8 mouse cellular contexts compared by ENCODE assay signal in genomic region chr19:11292990-11293389, GRCm38 (mm10). TPM values are rescaled to one million over a fixed set of nuclear protein-coding genes. Genes with fewer than 3 reads are reported as not detected.
A peak's percentile ranks its signal among the peaks of the same experiment; 100 is the strongest.
DNase-seq lines count a peak whose midpoint lies in the region; ATAC-seq and TF ChIP-seq lines count a peak whose summit lies in the region.
"Had no signal": no experiment of that assay in that cellular context is flagged by ENCODE, and none has a peak within 500 bp of the region (broad histone marks: within the 10 kb centered on the region; RNA-seq: fewer than 3 reads in every experiment).

No protein-coding gene starts in this region.

- H3K4me3 ChIP-seq in embryonic fibroblast, embryonic 13.5 days (ENCODE audit: insufficient read depth, low read length): peak overlapping the region; percentile 55
- H3K4me3 ChIP-seq in hindbrain, embryonic 16.5 days (ENCODE audit: low read length): peak overlapping the region; percentile 33
- H3K4me3 ChIP-seq in macrophage (ENCODE audit: inconsistent target): peak overlapping the region; percentile 29
- H3K4me3 ChIP-seq in thymus, adult 2 months (ENCODE audit: control insufficient read depth, insufficient read depth, low read length): peak overlapping the region; percentile 39

- no peak overlapping the region for H3K27ac ChIP-seq in embryonic fibroblast, embryonic 13.5 days (ENCODE audit: insufficient read depth, low read length)
- H3K27ac ChIP-seq in hindbrain, embryonic 16.5 days (ENCODE audit: low read depth, low read length): no peak overlapping the region
- peak overlapping the region; percentile 70 for H3K27ac ChIP-seq in macrophage
- H3K27ac ChIP-seq in thymus, adult 2 months (ENCODE audit: control insufficient read depth, insufficient read depth, low read length): peak overlapping the region; percentile 11; the same call in 1 of the 2 replicates

- ATAC-seq in hindbrain, embryonic 16.5 days: no peak

- no peak for TF ChIP-seq CTCF in embryonic fibroblast, embryonic 13.5 days (IDR thresholded peaks at IDR 0.05; ENCODE audit: borderline replicate concordance, insufficient read depth, low read length)
- TF ChIP-seq CTCF in thymus, adult 2 months (IDR thresholded peaks at IDR 0.05; ENCODE audit: borderline replicate concordance, control insufficient read depth, extremely low read depth, insufficient read depth, low read length, poor library complexity): no peak

- no peak for TF ChIP-seq POLR2A in embryonic fibroblast, embryonic 13.5 days (IDR thresholded peaks at IDR 0.05; ENCODE audit: low read depth, low read length)
- TF ChIP-seq POLR2A in thymus, adult 2 months (IDR thresholded peaks at IDR 0.05; ENCODE audit: control insufficient read depth, extremely low read depth, insufficient read depth, low read length, poor library complexity): no peak

- WGBS in hindbrain, embryonic 16.5 days: 10% methylated on average over 12 of the region's 12 CpGs
- 21% methylated on average over 9 of the region's 12 CpGs for WGBS in macrophage (ENCODE audit: missing documents)
- WGBS in thymus, adult 2 months: 9% methylated on average over 12 of the region's 12 CpGs

- no peaks in the 10 kb centered on the region for H3K9me3 ChIP-seq in hindbrain, embryonic 16.5 days (ENCODE audit: control insufficient read depth, low read length)

- peak; percentile 50 for DNase-seq in CD4-positive helper T cell, adult 2 months (ENCODE audit: low read depth, low spot score)
- DNase-seq in CD8-positive naive resting alpha-beta T cell, adult 2 months (ENCODE audit: low read depth in 2 of 2, low spot score in 2 of 2): peak; percentile 1 to 11
- peak; percentile 4 for DNase-seq in thymus, adult 2 months
- DNase-seq in cerebellum, postnatal 36 days: no peak

- no peaks in the 10 kb centered on the region for H3K4me1 ChIP-seq in embryonic fibroblast, embryonic 13.5 days (ENCODE audit: control insufficient read depth, insufficient read depth, low read length)
- no peaks in the 10 kb centered on the region for H3K4me1 ChIP-seq in hindbrain, embryonic 16.5 days (ENCODE audit: control insufficient read depth, insufficient read depth, low read depth, low read length)
- H3K4me1 ChIP-seq in thymus, adult 2 months (replicated peaks; ENCODE audit: control insufficient read depth, insufficient read depth, low read length): no peaks in the 10 kb centered on the region

- no peaks in the 10 kb centered on the region for H3K79me2 ChIP-seq in macrophage (ENCODE audit: inconsistent target)

- no peaks in the 10 kb centered on the region for H3K36me3 ChIP-seq in hindbrain, embryonic 16.5 days (ENCODE audit: control insufficient read depth, insufficient read depth, low read length)
- no peaks in the 10 kb centered on the region for H3K36me3 ChIP-seq in macrophage (ENCODE audit: inconsistent target)
- H3K36me3 ChIP-seq in thymus, adult 2 months (ENCODE audit: control insufficient read depth, insufficient read depth, low read length): no peaks in the 10 kb centered on the region

- H3K4me2 ChIP-seq in hindbrain, embryonic 16.5 days (ENCODE audit: low read length): peak overlapping the region; percentile 49

- H3K27me3 ChIP-seq in hindbrain, embryonic 16.5 days (replicated peaks; ENCODE audit: control insufficient read depth, insufficient read depth, low read length): no peaks in the 10 kb centered on the region
- H3K27me3 ChIP-seq in thymus, adult 2 months (ENCODE audit: control insufficient read depth, insufficient read depth, low read length): no peaks in the 10 kb centered on the region

- H3K9ac ChIP-seq in hindbrain, embryonic 16.5 days (ENCODE audit: low read depth, low read length): peak overlapping the region; percentile 20; the same call in 1 of the 2 replicates

RNA-seq across cellular contexts. Expression of gene Ms4a5, which starts 9.3 kb away (rescaled TPM):
- polyA plus RNA-seq in embryonic fibroblast, embryonic 13.5 days (2011; ENCODE audit: insufficient read length, low read depth, missing spikeins): not detected in 2 replicates
- polyA plus RNA-seq in hindbrain, embryonic 16.5 days (2015; fragmentation: Nextera tagmentation; extraction: Ambion mirVana): not detected in 2 replicates
- total RNA-seq in macrophage (2018; cell fraction: chromatin; rRNA removed): not detected
- not detected for total RNA-seq in macrophage (2018; cell fraction: cytosol; rRNA removed)
- total RNA-seq in macrophage (2018; cell fraction: nucleus; rRNA removed): not detected
- not detected in 3 replicates for polyA plus RNA-seq in macrophage (2018)
- polyA plus RNA-seq in thymus, adult 2 months (2012; rRNA removed): not detected in 2 replicates
- polyA plus RNA-seq: frontal cortex, adult 2 months had no signal

RNA-seq across cellular contexts. Expression of gene Ms4a14, which starts 21.3 kb away (rescaled TPM):
- polyA plus RNA-seq in embryonic fibroblast, embryonic 13.5 days (2011; ENCODE audit: insufficient read length, low read depth, missing spikeins): 0.37 TPM in 1 of 2 replicates, not detected in the other
- polyA plus RNA-seq in hindbrain, embryonic 16.5 days (2015; fragmentation: Nextera tagmentation; extraction: Ambion mirVana): not detected in 2 replicates
- 100 to 1,000 TPM; 120 to 991 (median 624) TPM for total RNA-seq in macrophage (2018; cell fraction: chromatin; rRNA removed)
- 100 to 1,000 TPM in 2 of 26 experiments, 10 to 100 TPM in 24; 24.9 to 106 (median 61.5) TPM for total RNA-seq in macrophage (2018; cell fraction: cytosol; rRNA removed)
- 100 to 1,000 TPM; 172 to 781 (median 506) TPM for total RNA-seq in macrophage (2018; cell fraction: nucleus; rRNA removed)
- polyA plus RNA-seq in macrophage (2018): 36.7 to 102 TPM (median 69.8 TPM) in 3 replicates
- 0.33 and 0.74 TPM in 2 replicates for polyA plus RNA-seq in thymus, adult 2 months (2012; rRNA removed)

RNA-seq across cellular contexts. Expression of gene Ms4a1, which starts 26.9 kb away (rescaled TPM):
- polyA plus RNA-seq in embryonic fibroblast, embryonic 13.5 days (2011; ENCODE audit: insufficient read length, low read depth, missing spikeins): not detected in 2 replicates
- not detected in 2 replicates for polyA plus RNA-seq in hindbrain, embryonic 16.5 days (2015; fragmentation: Nextera tagmentation; extraction: Ambion mirVana)
- total RNA-seq in macrophage (2018; cell fraction: chromatin; rRNA removed): under 1 TPM in 2 of 26 experiments, not detected in 24; 0.12 to 0.23 TPM
- under 1 TPM in 9 of 26 experiments, not detected in 17; 0.03 to 0.09 (median 0.05) TPM for total RNA-seq in macrophage (2018; cell fraction: cytosol; rRNA removed)
- under 1 TPM in 5 of 26 experiments, not detected in 21; 0.18 to 0.34 (median 0.24) TPM for total RNA-seq in macrophage (2018; cell fraction: nucleus; rRNA removed)
- 0.07 to 0.09 TPM in 2 of 3 replicates, not detected in the other for polyA plus RNA-seq in macrophage (2018)
- 1.6 and 1.8 TPM in 2 replicates for polyA plus RNA-seq in thymus, adult 2 months (2012; rRNA removed)

RNA-seq across cellular contexts. Expression of gene Ms4a7, which starts 43.0 kb away (rescaled TPM):
- 0.55 and 5.0 TPM in 2 replicates for polyA plus RNA-seq in embryonic fibroblast, embryonic 13.5 days (2011; ENCODE audit: insufficient read length, low read depth, missing spikeins)
- polyA plus RNA-seq in hindbrain, embryonic 16.5 days (2015; fragmentation: Nextera tagmentation; extraction: Ambion mirVana): 2.2 and 4.3 TPM in 2 replicates
- 1,000 to 10,000 TPM in 13 of 26 experiments, 100 to 1,000 TPM in 13; 303 to 1,575 (median 1,009) TPM for total RNA-seq in macrophage (2018; cell fraction: chromatin; rRNA removed)
- 1,000 to 10,000 TPM in 25 of 26 experiments, 100 to 1,000 TPM in 1; 984 to 1,503 (median 1,237) TPM for total RNA-seq in macrophage (2018; cell fraction: cytosol; rRNA removed)
- 1,000 to 10,000 TPM in 23 of 26 experiments, 100 to 1,000 TPM in 3; 589 to 1,469 (median 1,159) TPM for total RNA-seq in macrophage (2018; cell fraction: nucleus; rRNA removed)
- 1,229 to 1,780 TPM (median 1,290 TPM) in 3 replicates for polyA plus RNA-seq in macrophage (2018)
- polyA plus RNA-seq in thymus, adult 2 months (2012; rRNA removed): 5.8 and 10.6 TPM in 2 replicates

Comparison
In these comparisons a context has a peak if more than half of its experiments do, and no peak if none do; other contexts are left out.
1. DNase-seq: peak in CD4-positive helper T cell, adult 2 months (single experiment), CD8-positive naive resting alpha-beta T cell, adult 2 months (2 of 2) and thymus, adult 2 months (single experiment); none in cerebellum, postnatal 36 days (0 of 2).
2. H3K27ac ChIP-seq: peak in macrophage (single experiment) and thymus, adult 2 months (single experiment); none in embryonic fibroblast, embryonic 13.5 days (single experiment) and hindbrain, embryonic 16.5 days (single experiment).
3. RNA of gene Ms4a14, which starts 21.3 kb away (polyA plus RNA-seq): 36.7 to 102 TPM in macrophage; 0.33 to 0.74 TPM in thymus, adult 2 months, 0.37 TPM in embryonic fibroblast, embryonic 13.5 days and not detected in hindbrain, embryonic 16.5 days; every median in the first group is over 10 times any median in the second.
4. Peak in every context shown above with its lines, with median percentiles within 50 percentile points of each other: H3K4me3 ChIP-seq.